Mouse (Mus musculus) thymus, postnatal 4 days (tissue): ENCODE measurements at regions not wholly inside any gene's neighbourhood (a gene's known extent, or its start where the extent isn't known, plus 50 kb on each side); places are given as distances from the start of the nearest gene placed in this dataset.
"Not testable (repeated sequence)": the region's sequence is repeated elsewhere in the genome, so short reads cannot be mapped to it uniquely, and the experiment has no call there.

Experiments
- DNase-seq: peaks from one replicate; pipeline ENCODE4 v3.0.0; 2021

DNA sequence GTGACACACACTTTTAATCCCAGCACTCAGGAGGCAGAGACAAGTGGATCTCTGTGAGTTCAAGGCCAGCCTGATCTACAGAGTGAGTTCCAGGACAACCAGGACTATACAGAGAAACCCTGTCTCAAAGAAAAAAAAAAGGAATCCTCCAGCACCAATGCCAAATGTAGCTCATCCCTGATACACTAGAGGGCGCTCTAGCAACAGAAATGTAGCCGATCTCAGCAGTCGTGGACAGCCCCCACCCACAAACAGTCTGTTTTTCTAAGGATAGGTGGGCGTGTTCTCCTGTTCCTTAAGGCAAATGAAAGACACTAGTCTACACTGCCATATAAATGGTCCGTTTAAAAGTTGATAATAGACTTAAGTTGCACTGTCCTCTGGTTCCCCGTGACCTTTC lies 2447.9 kb upstream of the Gm8797 start:
- DNase-seq, result not testable (repeated sequence)

GRCm38 (mm10) chr3:3308461-3308860 lies 2442.1 kb upstream of the Gm8797 start:
- peak; percentile 4 for DNase-seq

GRCm38 (mm10) chr3:3308996-3309395 lies 2441.6 kb upstream of the Gm8797 start:
- no peak for DNase-seq

- DNase-seq, result no peak
Measured at GRCm38 (mm10) chr3:3310811-3311210, 2439.8 kb upstream of the Gm8797 start.

- no peak for DNase-seq
Measured at GRCm38 (mm10) chr3:3349634-3350033, 2401.0 kb upstream of the Gm8797 start.

DNA sequence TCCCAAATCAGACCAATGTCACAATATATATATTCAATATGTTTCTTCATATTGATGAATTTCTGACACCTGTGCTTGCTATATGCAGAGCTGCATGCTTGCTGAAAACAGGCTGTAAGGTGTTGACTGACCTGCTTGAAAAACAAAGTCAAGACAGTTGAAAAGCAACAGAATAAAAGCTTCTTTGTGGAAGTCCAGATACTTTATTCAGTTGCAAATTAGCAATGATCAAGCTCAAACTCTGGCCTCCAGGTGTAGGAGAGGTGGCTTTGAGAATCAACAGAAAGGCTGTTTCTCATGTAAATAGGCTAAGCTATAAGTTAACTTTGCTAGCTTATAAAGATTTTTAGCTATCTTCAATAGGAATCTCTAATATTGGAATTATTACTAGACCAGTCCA lies 2379.7 kb upstream of the Gm8797 start:
- DNase-seq, result not testable (repeated sequence)

DNA sequence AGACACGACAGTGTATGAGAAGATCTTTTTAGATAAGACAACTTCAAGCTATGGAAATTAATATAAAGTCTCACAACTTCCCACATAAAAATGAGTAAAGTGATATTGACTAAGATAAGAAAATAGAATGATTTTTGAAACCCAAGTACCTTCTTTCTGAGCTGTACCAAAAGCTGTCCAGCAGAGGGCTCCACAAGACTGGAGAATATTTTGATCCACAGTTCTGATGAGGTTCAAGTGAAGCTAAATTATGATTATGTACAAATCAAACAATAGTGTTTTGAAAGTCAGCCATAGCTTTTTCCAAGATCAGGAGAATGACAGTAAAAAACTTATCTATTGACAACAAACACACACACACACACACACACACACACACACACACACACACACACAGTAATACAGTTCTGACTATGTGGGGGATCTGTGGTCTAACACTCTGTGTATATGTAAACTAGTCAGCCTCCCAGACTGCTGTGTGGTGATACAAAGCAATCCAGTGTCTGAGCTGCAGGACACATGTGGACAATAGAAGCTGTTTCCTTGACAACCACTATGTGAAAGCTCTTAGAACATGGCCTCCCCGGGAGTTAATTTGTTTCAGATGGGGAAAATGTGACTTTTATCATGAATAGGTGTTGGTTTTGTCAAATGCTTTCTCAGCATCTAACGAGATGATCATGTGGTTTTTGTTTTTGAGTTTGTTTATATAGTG lies 2362.4 kb upstream of the Gm8797 start:
- no peak for DNase-seq
